Mouse (Mus musculus): Measurements from ENCODE around the gene Numb. TPM values are rescaled to one million over a fixed set of nuclear protein-coding genes. Genes with fewer than 3 reads are reported as not detected.
"Not testable (repeated sequence)": the region's sequence is repeated elsewhere in the genome, so short reads cannot be mapped to it uniquely, and the experiment has no call there.

Gene Numb
- total RNA-seq (2021) = 10 to 100 TPM; 44.4 to 51.7 TPM
- long read RNA-seq, experiment 1, partial matches to known transcripts = 9 of 33 reads
- long read RNA-seq, experiment 1, other reads (novel, unspliced or antisense) = 20 of 33 reads
- long read RNA-seq, experiment 2, partial matches to known transcripts = 2 of 10 reads
- long read RNA-seq, experiment 2, other reads (novel, unspliced or antisense) = 7 of 10 reads

DNA sequence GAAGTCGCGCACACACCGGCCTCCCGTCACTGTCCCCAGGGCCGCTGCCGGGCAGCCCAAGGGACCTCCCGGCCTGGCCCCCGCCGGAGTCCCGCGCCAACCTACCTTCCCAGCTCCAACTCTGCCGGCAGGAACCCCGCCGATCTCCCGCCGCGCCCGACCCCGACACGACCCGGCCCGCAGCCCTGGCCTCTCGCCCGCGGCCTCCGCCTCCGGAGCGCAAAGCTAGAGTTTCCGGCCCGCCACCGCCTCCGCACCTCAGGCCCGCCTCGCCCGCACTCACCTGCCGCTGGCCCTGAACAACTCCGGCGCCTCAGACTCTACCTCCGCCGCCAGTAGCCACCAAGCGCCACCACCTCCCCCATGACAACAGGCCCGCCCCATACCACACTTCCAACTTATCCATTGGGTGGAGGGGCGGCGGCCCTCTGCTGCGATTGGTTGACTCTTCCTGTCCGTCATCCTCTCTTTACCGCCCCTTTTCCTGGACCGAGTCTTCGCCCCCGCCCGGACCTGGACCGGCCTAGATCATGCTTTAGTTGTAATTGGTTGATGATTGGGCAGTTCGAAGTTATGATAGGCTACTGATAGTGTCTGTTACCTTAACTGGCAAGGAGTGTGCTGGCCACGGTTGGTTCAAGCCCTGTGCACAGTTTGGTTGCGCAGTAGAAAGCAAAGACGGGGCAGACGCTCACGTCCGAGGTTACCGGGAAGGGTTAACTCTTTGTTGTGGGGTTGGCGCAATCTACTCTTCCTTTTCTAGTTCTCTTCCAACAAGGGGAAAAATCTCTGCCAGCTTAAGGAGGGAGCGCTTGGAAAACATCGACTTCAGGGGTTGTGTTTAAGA lies at the start of gene Numb:
Gene Numb (minus strand): TSS at position 400 of the 847 bp plus-strand sequence.
- peak; percentile 97 for DNase-seq

DNA sequence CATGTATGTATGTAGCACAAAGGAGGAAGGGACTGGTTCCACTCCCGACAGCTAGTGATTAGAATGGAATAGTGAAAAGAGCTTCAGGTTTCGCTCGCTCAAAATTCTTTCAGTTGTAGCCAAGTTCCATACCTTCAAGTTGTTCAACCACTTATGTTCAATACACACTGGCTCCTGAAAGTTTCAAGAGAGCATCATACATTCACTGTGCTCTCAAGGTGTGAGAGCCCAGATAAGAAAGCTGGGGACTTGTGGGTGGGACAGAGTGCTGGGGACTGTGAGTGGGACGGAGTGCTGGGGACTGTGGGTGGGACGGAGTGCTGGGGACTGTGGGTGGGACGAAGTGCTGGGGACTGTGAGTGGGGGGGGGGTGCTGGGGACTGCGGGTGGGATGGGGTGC lies 43.5 kb upstream of the Numb start:
- DNase-seq = no peak

DNA sequence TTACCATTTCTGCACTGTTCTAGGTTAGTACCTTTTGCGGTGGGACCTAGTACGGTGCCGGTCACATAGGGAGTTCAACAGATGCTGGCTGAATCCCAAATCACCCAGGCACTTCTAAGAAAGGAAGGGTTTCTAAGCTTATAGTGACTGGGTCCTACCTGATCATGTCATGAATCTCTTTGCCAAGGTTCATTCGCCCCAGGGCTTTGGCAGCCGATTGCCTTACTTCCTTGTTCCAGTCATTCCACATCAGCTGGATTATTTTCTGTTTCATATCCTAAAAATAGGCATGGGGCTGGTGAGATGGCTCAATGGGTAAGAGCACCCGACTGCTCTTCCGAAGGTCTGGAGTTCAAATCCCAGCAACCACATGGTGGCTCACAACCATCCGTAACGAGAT lies 36.5 kb upstream of the Numb start:
- DNase-seq = no peak

DNA sequence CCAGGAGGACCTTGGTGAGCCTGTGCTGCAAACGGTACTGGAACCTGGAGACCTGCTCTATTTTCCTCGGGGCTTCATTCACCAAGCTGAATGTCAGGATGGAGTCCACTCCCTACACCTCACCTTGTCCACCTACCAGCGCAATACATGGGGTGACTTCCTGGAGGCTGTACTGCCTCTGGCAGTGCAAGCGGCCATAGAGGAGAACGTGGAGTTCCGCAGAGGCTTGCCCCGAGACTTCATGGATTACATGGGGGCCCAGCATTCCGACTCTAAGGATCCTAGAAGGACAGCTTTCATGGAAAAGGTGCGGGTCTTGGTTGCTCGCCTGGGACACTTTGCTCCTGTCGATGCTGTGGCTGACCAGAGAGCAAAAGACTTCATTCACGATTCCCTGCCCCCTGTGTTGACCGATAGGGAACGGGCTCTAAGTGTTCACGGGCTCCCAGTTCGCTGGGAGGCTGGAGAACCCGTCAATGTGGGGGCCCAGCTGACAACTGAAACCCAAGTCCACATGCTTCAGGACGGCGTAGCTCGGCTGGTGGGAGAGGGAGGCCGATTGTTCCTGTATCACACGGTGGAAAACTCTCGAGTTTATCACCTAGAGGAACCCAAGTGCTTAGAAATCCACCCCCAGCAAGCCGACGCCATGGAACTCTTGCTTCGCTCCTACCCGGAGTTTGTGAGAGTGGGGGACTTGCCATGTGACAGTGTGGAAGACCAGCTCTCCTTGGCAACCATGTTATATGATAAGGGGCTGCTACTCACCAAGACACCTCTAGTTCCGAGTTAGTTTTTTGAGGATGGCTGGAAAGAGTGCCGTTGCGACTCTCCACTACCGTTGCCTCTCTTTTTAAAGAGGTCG lies 30.2 kb upstream of the Numb start:
- no peak for DNase-seq

DNA sequence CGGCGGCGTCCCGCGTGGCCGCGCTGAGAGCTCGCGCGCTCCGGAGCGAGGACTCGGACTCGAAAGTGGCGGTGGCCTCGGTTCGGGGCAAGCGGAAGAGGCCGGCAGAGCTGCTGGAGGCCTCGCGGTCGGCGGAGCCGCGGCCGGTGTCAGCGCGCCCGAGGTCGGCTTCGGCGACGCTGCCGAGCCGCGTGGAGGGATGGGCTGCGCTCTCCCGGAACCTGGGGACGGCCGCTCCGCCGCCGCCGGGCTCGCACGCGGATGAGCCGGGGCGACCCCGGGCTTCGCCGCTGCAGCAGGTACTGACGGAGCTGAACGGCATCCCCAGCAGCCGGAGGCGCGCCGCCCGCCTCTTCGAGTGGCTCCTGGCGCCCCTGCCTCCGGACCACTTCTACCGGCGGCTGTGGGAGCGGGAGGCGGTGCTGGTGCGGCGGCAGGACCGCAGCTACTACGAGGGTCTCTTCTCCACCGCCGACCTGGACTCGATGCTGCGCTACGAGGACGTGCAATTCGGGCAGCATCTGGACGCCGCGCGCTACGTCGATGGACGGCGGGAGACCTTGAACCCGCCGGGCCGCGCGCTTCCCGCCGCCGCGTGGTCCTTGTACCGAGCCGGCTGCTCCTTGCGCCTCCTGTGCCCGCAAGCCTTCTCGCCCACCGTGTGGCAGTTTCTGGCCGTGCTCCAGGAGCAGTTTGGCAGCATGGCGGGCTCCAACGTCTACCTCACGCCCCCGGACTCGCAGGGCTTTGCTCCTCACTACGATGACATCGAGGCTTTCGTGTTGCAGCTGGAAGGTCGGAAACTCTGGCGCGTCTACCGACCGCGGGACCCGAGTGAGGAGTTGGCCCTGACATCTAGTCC lies 29.3 kb upstream of the Numb start:
- peak; percentile 61 for DNase-seq

DNA sequence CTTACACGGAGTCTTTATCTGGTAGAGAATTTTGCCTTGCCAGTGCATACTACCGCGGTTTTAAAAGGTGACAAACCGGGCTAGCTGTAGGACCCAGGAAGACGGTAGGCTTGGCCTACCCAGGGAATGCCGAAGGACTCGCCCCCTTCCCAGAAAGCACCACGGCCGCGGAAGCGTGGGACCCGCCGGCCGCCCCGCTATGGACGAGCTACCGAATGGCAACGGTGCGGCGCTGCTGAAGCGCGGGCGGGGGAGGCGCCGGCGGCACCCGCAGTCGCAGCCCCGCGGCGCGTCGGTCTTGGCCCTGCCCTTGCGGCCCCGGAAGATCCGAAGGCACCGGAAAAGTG lies 28.7 kb upstream of the Numb start, which contains the start of gene Riox1:
Gene Riox1 (plus strand): TSS at position 116 of the 347 bp plus-strand sequence.
- DNase-seq = peak; percentile 91

DNA sequence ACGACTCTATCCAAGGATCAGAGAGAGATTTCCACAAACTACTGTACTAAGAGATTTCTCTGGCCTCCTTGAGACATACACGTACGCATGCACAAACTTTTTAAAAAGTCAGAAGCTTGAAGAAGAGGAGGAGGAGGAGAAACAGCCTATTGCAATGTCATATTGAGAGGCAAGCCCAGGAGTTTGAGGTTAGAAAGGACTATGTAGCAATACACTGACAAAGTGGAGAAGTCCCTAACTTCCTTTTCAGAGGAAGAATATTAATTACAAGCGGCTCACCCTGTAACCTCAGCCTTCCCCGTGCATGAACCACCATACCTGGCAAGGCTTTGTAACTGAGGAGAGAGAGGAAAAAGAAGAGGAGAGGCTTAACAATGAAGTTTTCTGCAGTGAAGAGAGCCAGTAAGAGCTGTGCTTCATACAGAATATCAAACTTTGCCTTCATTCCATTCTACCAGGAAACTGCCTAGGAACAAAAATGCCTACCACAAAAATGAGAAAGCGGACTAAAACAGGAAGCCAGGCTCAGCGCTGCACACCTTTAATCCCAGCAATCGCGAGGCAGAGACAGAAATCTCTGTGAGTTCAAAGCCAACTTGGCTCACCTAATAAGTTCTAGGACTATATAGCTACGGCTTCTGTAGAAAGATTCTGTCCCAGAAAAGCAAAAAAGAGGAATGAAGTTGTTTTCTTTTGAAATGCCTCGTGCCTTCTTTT lies 28.2 kb upstream of the Numb start:
- no peak for DNase-seq

DNA sequence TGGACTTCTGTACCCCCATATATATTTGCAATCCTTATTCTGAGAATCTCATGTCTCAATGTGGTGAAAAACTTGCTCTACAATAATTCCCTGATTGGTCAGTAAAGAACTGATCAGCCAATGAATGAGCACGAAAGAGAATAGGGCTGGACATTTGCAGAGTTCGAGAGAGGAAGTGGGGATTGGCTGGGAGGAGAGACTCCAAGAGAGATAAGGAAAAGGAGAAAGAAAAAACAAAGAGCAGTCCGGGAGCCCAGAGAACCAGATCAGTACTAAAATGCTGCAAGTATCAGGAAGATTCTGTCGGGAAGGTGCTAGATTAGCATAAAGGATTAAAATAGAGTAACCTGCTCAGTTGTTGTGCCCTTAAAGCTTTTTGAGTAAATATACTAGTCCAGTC lies 27.3 kb upstream of the Numb start:
- DNase-seq = no peak

DNA sequence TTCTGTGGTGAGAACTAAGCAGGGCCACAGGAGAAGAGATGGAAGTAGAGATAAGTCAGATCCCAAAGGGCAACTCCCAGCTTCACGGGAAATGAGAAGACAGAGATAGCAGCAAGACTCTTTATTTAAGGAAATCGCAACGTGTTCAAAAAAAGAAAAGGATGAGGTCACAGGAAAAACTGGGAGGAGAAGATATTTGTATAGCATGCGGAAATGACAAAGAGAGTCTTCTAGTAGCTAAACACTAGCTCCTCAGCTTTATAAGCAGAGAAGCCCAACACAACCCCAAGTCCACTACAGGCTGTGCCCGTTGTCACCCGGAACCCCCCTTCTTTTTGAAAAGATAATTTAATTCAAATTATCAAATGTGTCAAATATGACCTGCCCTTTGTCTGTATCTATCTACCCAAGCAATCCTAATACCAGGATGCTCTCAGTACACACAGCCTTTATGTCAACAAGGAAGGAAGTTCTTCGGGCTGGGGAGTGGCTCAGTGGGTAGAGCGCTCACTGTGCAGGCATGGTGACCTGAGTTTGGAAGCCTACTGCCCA lies 25.6 kb upstream of the Numb start:
- no peak for DNase-seq

DNA sequence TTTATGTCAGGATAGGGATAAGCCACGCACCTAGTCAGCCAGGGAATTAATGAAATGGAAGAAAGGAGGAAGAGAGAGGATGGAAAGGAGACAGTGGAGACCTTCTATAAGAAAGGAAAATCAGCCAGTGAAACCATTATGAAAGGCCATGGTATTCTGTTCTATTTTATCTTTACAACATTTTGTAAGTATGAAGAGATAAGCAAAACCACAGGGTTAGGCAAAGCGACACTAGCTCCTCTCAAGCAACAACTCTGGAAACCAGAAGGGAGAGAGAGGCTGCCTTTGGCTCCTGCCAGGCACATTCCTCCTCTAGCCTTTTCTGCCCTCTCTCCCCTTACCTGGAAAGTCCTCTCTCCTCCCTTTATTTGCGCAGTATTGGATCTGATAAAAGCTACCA lies 20.2 kb upstream of the Numb start:
- no peak for DNase-seq

DNA sequence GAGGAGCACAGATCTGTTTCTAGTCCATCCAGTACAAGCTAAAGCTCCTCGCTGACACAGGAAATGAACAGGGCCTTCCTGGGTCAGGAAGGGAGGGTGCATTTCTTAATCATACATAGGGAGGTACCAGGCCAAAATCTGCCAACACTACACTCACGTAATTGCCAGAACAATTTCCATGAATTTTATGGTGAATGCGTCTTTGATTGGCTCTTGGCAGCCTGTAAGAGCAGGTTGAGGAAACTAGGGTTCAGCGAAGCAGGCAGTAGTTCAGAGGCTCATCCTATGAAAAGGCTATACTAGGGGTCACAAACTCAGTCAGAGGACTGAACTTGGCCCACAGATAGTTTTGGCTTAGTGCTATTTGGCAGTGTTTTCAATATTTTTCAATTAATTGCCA lies 18.3 kb upstream of the Numb start:
- DNase-seq = no peak

DNA sequence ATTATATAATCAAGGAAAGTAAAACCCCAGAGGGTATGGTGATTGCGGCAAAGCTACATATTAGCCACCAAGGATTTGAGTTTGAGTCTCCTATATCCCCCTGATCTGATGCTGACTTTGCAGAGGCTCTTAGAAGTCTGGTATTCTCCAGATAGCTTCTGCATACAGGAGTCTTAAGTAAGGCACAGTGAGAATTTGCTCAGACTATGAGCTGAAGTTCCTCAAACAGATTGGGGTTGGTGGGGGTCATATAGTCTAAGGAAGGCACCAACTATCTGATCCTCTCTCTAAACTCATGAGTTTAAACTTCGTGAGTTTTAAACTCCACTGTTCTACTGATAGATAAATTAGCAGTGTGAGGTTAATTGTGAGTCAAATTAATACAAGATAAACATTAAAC lies 17.6 kb upstream of the Numb start:
- DNase-seq = no peak

DNA sequence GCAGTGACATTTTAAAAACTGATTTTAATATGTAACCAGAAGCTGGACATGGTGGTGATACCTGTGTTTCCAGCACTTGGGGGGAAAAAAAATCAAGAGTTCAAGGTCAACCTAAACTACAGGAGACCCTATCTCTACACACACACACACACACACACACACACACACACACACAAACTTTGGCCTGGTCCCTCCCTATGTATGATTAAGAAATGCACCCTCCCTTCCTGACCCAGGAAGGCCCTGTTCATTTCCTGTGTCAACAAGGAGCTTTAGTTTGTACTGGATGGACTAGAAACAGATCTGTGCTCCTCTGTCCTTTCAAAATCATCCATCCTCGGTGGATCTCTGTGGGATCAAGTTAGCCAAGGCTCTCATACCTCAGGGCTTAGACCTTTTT lies 16.9 kb upstream of the Numb start:
- not testable (repeated sequence) for DNase-seq

DNA sequence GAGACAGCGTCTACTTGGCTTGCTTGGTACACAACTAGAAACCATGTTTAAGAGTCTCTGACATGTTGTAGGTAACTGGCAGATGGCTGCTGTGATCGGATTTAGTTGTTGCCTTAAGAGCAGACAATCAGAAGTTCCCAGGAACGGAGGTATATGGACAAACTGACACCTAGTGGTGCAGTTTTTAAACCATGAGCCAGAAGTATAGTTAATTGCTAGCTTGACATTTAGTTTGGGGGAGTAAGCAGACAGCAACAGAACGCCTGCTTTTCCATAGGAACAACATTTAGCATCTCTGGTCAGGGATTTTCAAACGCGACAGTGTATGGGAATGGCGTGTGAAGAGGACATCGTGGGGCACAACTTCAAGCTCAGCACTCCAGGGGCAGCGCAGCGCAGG lies 15.9 kb upstream of the Numb start:
- DNase-seq = no peak

DNA sequence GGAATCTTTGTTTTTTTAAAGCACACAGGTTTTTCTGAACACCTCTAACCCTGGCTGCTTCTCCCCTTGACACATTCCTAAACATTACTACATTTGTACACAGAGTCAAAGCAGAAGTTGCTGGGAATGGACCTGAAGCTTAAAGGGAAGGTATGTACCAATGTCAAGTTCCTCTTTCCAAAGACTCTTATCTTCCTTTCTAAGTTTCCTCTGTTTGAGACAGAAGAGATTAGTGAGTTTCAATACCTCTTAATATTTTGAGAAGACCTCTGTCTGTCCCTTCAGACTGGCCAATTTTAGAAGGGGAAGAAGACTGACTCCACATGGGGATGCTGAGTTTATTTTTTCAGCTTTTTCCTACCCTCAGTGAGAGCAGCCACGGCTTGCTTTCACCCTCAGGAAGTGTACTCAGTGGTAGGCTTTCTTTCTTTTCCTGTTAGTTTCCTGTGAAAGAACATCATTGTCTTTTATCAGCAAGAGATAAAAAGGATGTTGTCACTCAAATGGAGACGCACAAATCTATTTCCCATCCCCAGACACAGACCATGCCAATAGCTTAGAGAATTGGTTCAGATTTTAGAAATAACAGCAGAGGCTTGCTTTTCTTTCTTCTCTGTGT lies 7.6 kb upstream of the Numb start:
- DNase-seq = no peak

DNA sequence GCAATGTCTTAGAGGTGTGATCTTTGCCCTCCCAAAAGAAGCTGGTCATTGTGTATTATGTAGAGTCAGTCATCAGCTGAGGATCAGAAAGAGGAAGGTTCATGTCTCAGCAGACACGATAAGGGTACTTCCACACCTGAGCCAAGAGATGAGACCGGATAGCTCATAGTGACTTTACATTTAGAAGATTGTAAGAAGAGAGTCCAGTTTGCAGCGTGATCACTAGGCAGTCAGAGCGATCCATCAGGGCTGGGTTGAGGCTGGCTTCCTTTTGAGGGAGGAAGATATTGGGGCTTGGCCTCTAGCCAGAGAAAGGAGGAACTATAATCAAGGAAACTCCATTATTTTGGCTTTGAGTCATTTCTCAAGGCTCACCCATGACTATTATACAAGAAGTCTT lies 6.0 kb upstream of the Numb start:
- DNase-seq = no peak

DNA sequence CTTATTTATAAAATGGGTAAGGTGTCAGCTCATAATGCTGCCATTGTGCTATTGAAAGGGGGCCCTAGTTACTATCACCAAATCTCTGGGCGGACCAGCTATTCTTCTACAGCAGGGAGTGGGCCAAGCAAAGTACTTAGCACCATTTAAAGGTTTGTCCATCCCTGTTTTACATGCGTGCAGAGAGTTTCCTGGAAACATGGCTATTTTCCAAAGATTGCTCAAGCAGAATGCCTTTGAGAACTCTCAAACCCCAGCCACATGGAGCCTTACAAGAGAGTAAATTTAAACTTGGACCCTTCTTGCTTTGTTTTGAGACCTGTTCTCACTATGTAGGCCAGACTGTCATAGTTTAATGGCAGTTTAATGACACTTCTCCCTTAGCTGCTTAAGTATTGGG lies 4.3 kb upstream of the Numb start:
- no peak for DNase-seq

DNA sequence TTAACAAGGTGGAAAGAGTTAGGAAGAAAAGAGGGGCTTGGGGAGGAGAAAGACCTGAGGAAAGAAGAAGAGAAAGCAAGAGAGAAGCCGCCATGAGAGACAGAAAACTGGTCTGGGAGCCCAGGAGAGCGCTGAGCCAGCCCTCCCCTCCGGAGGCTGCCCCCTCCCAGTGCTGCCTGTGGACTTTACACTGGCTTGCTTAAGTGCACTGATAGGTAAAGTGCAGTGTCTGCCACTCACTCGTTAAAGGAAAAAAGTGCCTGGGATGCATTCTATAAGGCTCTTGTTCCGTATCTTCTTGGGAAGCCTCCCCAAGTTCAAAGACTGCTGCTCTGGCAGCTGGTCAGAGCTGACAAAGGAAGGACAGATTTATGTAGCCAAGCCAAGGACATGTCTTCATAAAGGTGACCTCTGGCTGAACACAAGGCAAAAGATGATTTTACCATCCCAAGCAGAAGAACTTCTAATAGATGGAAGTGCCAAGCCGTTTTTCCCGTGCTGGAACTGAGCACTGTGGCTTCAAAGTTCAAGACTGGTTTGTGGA lies 3.5 kb upstream of the Numb start:
- DNase-seq = no peak

DNA sequence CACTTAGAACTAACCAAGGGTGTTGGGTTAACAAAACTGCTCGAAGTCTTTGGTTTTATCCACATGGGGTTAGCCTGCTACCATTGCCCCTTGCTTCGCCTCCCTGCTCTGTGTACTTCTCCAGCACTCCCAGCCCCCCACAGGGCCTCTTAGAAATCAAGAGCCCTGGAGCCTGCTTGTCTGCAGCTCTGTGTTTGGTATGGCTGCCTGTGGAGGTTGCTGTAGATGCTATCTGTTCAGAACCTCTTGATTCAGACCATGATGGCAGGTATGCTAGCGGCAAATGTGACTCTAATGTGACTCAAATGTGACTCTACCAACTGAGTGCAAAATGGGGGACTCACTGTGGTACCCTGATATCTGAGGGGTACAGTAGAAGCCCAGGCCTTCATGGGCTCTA lies 2.6 kb upstream of the Numb start:
- no peak for DNase-seq

DNA sequence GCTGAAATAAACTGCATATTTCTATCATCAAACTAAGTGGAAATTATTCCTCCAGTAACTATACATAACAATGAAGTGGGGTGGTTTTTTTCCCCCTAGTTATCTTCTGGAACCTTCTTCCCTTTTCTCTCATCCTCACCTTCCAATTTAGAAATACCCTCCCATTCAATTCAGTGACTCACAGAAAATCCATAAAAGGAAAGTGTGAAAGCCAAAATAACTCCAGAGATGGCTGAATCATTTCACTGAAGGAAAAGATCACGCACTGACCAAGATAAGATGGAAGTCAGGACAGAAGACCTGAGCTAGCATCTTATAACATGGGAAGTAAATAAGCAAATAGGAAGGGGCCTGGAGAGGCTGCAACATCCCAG lies 1.7 kb upstream of the Numb start:
- DNase-seq = no peak
